Mouse (Mus musculus): ENCODE data around the gene Tekt4. TPM values are rescaled to one million over a fixed set of nuclear protein-coding genes. Genes with fewer than 3 reads are reported as not detected.

The Tekt4 gene
- total RNA-seq, 1 experiment = not detected

- no peak for DNase-seq (ENCODE audit: low read depth, low spot score)
- Histone ChIP-seq H3K4me1 (ENCODE audit: control insufficient read depth in 2 of 2, insufficient read depth in 2 of 2, low read length in 2 of 2, poor library complexity in 1 of 2) (peaks cover 2 to 14% of the 10 kb centered on the region in 2 experiments; a peak in 1 of 4 replicates), H3K36me3 (ENCODE audit: control insufficient read depth, insufficient read depth, low read length, poor library complexity, severe bottlenecking) (no peaks in the 10 kb centered on the region), H3K27ac (ENCODE audit: insufficient read depth, low read depth, low read length, poor library complexity, severe bottlenecking) (no peak overlapping the region), H3K4me3 (ENCODE audit: insufficient read depth in 1 of 2, low read depth in 1 of 2, low read length in 2 of 2, poor library complexity in 1 of 2, severe bottlenecking in 1 of 2) (no peak overlapping the region), H3K9ac (ENCODE audit: insufficient read depth, low read depth, low read length, poor library complexity, severe bottlenecking) (no peak overlapping the region), H3K9me3 (ENCODE audit: control insufficient read depth, insufficient read depth, low read depth, low read length) (no peaks in the 10 kb centered on the region)
- in situ Hi-C loops (cut with MboI; ENCODE audit: low sequenced_read_pairs in 2 of 2, unreplicated experiment in 2 of 2) = no loop called here
- TF ChIP-seq ZC3H11A (IDR thresholded peaks at IDR 0.05; ENCODE audit: borderline replicate concordance, low read depth, low read length) (no peak), MAFK (IDR thresholded peaks at IDR 0.05; ENCODE audit: insufficient read depth, low read depth, low read length) (no peak), CHD2 (IDR thresholded peaks at IDR 0.05; ENCODE audit: low read depth, low read length) (no peak), HCFC1 (IDR thresholded peaks at IDR 0.05; ENCODE audit: borderline replicate concordance, insufficient read depth, low read length) (no peak), ZNF384 (IDR thresholded peaks at IDR 0.05; ENCODE audit: low read depth, low read length) (no peak)
Measured at GRCm38 (mm10) chr17:25408302-25408999, 46.0 kb upstream of the Tekt4 start.

- DNase-seq (ENCODE audit: low read depth, low spot score) = no peak
- Histone ChIP-seq H3K36me3 (ENCODE audit: control insufficient read depth, insufficient read depth, low read length, poor library complexity, severe bottlenecking) (no peaks in the 10 kb centered on the region), H3K27ac (ENCODE audit: insufficient read depth, low read depth, low read length, poor library complexity, severe bottlenecking) (no peak overlapping the region), H3K4me1 (ENCODE audit: control insufficient read depth in 2 of 2, insufficient read depth in 2 of 2, low read length in 2 of 2, poor library complexity in 1 of 2) (peaks cover 2 to 16% of the 10 kb centered on the region in 2 experiments; a peak in 1 of 4 replicates), H3K4me3 (ENCODE audit: insufficient read depth in 1 of 2, low read depth in 1 of 2, low read length in 2 of 2, poor library complexity in 1 of 2, severe bottlenecking in 1 of 2) (no peak overlapping the region), H3K9me3 (ENCODE audit: control insufficient read depth, insufficient read depth, low read depth, low read length) (no peaks in the 10 kb centered on the region), H3K9ac (ENCODE audit: insufficient read depth, low read depth, low read length, poor library complexity, severe bottlenecking) (no peak overlapping the region; the same call in 1 of the 2 replicates)
- in situ Hi-C loops (cut with MboI; ENCODE audit: low sequenced_read_pairs in 2 of 2, unreplicated experiment in 2 of 2) = no loop called here
- TF ChIP-seq ZNF384 (IDR thresholded peaks at IDR 0.05; ENCODE audit: low read depth, low read length) (no peak), CHD2 (IDR thresholded peaks at IDR 0.05; ENCODE audit: low read depth, low read length) (no peak), MAFK (IDR thresholded peaks at IDR 0.05; ENCODE audit: insufficient read depth, low read depth, low read length) (no peak), HCFC1 (IDR thresholded peaks at IDR 0.05; ENCODE audit: borderline replicate concordance, insufficient read depth, low read length) (no peak), ZC3H11A (IDR thresholded peaks at IDR 0.05; ENCODE audit: borderline replicate concordance, low read depth, low read length) (no peak)
Measured at GRCm38 (mm10) chr17:25409621-25410020, 44.8 kb upstream of the Tekt4 start.

GRCm38 (mm10) chr17:25410180-25410579 is 44.2 kb upstream of the Tekt4 start:
- Histone ChIP-seq H3K27ac (ENCODE audit: insufficient read depth, low read depth, low read length, poor library complexity, severe bottlenecking) (no peak overlapping the region), H3K36me3 (ENCODE audit: control insufficient read depth, insufficient read depth, low read length, poor library complexity, severe bottlenecking) (no peaks in the 10 kb centered on the region), H3K9ac (ENCODE audit: insufficient read depth, low read depth, low read length, poor library complexity, severe bottlenecking) (no peak overlapping the region), H3K4me1 (ENCODE audit: control insufficient read depth in 2 of 2, insufficient read depth in 2 of 2, low read length in 2 of 2, poor library complexity in 1 of 2) (peaks cover 2 to 17% of the 10 kb centered on the region in 2 experiments; a peak in 2 of 4 replicates), H3K4me3 (ENCODE audit: insufficient read depth in 1 of 2, low read depth in 1 of 2, low read length in 2 of 2, poor library complexity in 1 of 2, severe bottlenecking in 1 of 2) (no peak overlapping the region), H3K9me3 (ENCODE audit: control insufficient read depth, insufficient read depth, low read depth, low read length) (no peaks in the 10 kb centered on the region)
- TF ChIP-seq HCFC1 (IDR thresholded peaks at IDR 0.05; ENCODE audit: borderline replicate concordance, insufficient read depth, low read length) = no peak
- no peak for DNase-seq (ENCODE audit: low read depth, low spot score)
- in situ Hi-C loops (cut with MboI; ENCODE audit: low sequenced_read_pairs in 2 of 2, unreplicated experiment in 2 of 2) = no loop called here

- Histone ChIP-seq H3K9ac (ENCODE audit: insufficient read depth, low read depth, low read length, poor library complexity, severe bottlenecking) (no peak overlapping the region), H3K9me3 (ENCODE audit: control insufficient read depth, insufficient read depth, low read depth, low read length) (no peaks in the 10 kb centered on the region), H3K36me3 (ENCODE audit: control insufficient read depth, insufficient read depth, low read length, poor library complexity, severe bottlenecking) (no peaks in the 10 kb centered on the region), H3K4me1 (ENCODE audit: control insufficient read depth in 2 of 2, insufficient read depth in 2 of 2, low read length in 2 of 2, poor library complexity in 1 of 2) (peaks cover 2 to 16% of the 10 kb centered on the region in 2 experiments; a peak in 2 of 4 replicates), H3K27ac (ENCODE audit: insufficient read depth, low read depth, low read length, poor library complexity, severe bottlenecking) (no peak overlapping the region), H3K4me3 (ENCODE audit: insufficient read depth in 1 of 2, low read depth in 1 of 2, low read length in 2 of 2, poor library complexity in 1 of 2, severe bottlenecking in 1 of 2) (no peak overlapping the region)
- no peak for DNase-seq (ENCODE audit: low read depth, low spot score)
- TF ChIP-seq ZNF384 (IDR thresholded peaks at IDR 0.05; ENCODE audit: low read depth, low read length) (no peak), MAFK (IDR thresholded peaks at IDR 0.05; ENCODE audit: insufficient read depth, low read depth, low read length) (no peak), ZC3H11A (IDR thresholded peaks at IDR 0.05; ENCODE audit: borderline replicate concordance, low read depth, low read length) (no peak), CHD2 (IDR thresholded peaks at IDR 0.05; ENCODE audit: low read depth, low read length) (no peak), HCFC1 (IDR thresholded peaks at IDR 0.05; ENCODE audit: borderline replicate concordance, insufficient read depth, low read length) (no peak)
- in situ Hi-C loops (cut with MboI; ENCODE audit: low sequenced_read_pairs in 2 of 2, unreplicated experiment in 2 of 2) = no loop called here
Measured at GRCm38 (mm10) chr17:25410786-25411185, 43.6 kb upstream of the Tekt4 start.
